Mouse (Mus musculus): ENCODE results near the gene Prl8a1.

Gene Prl8a1

GRCm38 (mm10) chr13:27582071-27582470 is at the start of gene Prl8a1:
Prl8a1 (minus strand) TSS chr13:27582171.
- DNase-seq (ENCODE audit: low read depth in 2 of 2, low spot score in 2 of 2), result no peak

- no peak for DNase-seq (ENCODE audit: low read depth in 2 of 2, low spot score in 2 of 2)
These were observed 28.5 kb upstream of the Prl8a1 start, which contains the start of gene Prl7b1 for GRCm38 (mm10) chr13:27610482-27610881. Prl7b1 (minus strand) TSS chr13:27610582.

GRCm38 (mm10) chr13:27564506-27564905 is 17.5 kb downstream of the Prl8a1 start, which contains the start of gene Prl8a9:
Prl8a9 (minus strand) TSS chr13:27564606.
- DNase-seq (ENCODE audit: low read depth in 2 of 2, low spot score in 2 of 2), result no peak

- no peak for DNase-seq (ENCODE audit: low read depth in 2 of 2, low spot score in 2 of 2)
These were observed 28.6 kb downstream of the Prl8a1 start for GRCm38 (mm10) chr13:27553336-27553735.
